Mouse (Mus musculus) small intestine, adult 2 months (tissue): ENCODE results near the gene Miox.

ENCODE experiments used
- CTCF ChIP-seq: fragments of 200-500 bp; IDR thresholded peaks from 2 replicates; pipeline ENCODE4 v1.5.1; 2012; ENCODE audit warnings: low read depth, mild to moderate bottlenecking, control low read depth, inconsistent platforms, low read length, moderate library complexity, mixed read lengths; ENCODE audit not compliant: insufficient replicate concordance, insufficient read length; ENCODE audit errors: extremely low read depth
- POLR2A ChIP-seq: fragments of 200-500 bp; IDR thresholded peaks from 2 replicates; pipeline ENCODE4 v1.6.1; 2012; ENCODE audit warnings: low read depth, mild to moderate bottlenecking, control low read depth, inconsistent platforms, low read length, moderate library complexity

DNA sequence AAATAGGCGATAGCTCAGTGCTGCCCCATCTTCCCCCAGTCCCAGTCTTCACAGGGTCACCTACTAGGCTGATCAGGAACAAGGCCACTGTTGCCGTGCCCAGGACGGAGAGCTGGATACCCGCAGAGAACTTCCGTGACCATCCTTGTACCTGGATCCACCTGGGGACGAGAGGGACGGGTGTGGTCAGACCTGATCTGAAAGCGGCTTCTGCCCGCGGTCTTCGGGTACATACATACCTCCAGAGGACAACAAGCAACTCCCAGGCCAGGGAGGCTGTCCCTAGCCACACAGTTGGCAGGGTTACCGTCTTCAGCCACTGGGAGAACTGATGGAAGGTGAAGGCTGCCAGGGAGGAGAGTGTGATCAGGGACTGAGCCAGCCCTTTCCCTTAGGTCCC is 18.6 kb downstream of the Miox start:
- no peak for TF ChIP-seq CTCF
- no peak for TF ChIP-seq POLR2A
